Mouse (Mus musculus): ENCODE measurements around the gene Vrk3. TPM values are rescaled to one million over a fixed set of nuclear protein-coding genes. Genes with fewer than 3 reads are reported as not detected.

Gene Vrk3
- polyA plus RNA-seq, 1 experiment from 2014 or later: 51.5 TPM

DNA sequence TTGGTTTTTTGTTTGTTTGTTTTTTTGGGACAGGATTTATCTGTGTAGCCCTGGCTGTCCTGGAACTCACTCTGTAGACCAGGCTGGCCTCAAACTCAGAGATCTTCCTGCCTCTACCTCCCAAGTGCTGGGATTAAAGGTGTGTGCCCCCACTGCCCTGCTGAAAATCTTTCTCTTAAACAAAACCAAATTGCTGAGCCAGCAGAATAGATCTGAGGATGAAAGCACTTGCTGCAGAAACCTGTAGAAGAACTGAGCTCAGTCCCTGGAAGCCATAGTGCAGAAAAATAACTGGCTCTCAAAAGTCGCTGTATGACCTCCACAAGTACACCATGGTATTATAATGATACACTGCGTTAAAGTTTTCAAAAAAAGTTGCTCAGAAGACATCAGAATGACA, 9.0 kb downstream of the Vrk3 start:
- POLR2A ChIA-PET: no interaction called here
- no peak for TF ChIP-seq CTCF (IDR thresholded peaks at IDR 0.05)
- in situ Hi-C loops (cut with MboI; ENCODE audit: low pct_unique_long_range_greater_than_20kb): no loop called here
- CTCF ChIA-PET: interaction anchor here (1.2 kb wide), 1 partner anchor 10 kb away, joined by 4 read pairs; no protein-coding TSS in a partner anchor
- ATAC-seq (no peak), DNase-seq (ENCODE audit: low read depth, low spot score) (no peak)
- no peaks in the 10 kb centered on the region for H3K27me3 ChIP-seq

DNA sequence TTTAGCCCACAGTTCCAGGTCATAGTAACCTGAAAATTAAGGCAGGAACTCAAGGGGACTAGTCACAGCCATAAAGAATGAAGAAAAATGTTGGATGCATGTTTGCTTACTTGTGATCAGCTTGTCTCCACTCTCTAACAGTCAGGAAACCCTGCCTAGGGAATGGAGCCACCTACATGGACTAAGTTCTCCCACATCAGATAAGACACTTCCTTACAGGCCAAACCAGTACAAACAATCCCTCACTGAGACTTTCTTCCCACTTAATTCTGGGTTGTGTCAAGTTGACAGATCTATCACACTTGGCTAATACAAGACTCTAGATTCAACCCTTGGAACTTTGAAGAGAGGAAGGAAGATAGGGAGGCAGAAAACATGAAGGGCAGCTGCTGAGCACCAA, 12.2 kb downstream of the Vrk3 start:
- TF ChIP-seq CTCF (IDR thresholded peaks at IDR 0.05): no peak
- no peaks in the 10 kb centered on the region for H3K27me3 ChIP-seq
- in situ Hi-C loops (cut with MboI; ENCODE audit: low pct_unique_long_range_greater_than_20kb): no loop called here
- DNase-seq (ENCODE audit: low read depth, low spot score): no peak
- POLR2A ChIA-PET: no interaction called here
- CTCF ChIA-PET: no interaction called here
- ATAC-seq: no peak

DNA sequence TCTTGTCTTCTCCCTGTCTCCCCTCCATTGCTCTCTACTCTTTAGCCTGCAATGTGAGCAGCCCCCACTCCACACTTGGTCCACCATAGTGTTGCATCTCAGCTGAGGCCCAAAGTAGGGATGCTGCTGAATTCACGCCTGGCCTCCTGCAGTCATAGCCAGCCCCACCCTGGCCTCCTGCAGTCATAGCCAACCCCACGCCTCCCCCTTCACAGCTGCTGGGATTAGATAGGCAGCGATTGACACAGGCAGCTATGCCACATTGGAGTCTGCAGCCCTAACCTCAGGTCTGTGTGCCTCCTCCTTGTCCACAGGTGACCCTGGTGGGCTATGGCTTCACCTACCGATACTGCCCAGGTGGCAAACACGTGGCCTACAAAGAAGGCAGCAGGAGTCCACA, 19.9 kb downstream of the Vrk3 start:
- no peak for TF ChIP-seq CTCF (IDR thresholded peaks at IDR 0.05)
- DNase-seq (ENCODE audit: low read depth, low spot score) (no peak), ATAC-seq (no peak)
- CTCF ChIA-PET: interaction anchor here (1.7 kb wide), 1 partner anchor 12 kb away, joined by 4 read pairs; no protein-coding TSS in a partner anchor
- in situ Hi-C loops (cut with MboI; ENCODE audit: low pct_unique_long_range_greater_than_20kb): no loop called here
- H3K27me3 ChIP-seq: no peaks in the 10 kb centered on the region
- POLR2A ChIA-PET: no interaction called here

DNA sequence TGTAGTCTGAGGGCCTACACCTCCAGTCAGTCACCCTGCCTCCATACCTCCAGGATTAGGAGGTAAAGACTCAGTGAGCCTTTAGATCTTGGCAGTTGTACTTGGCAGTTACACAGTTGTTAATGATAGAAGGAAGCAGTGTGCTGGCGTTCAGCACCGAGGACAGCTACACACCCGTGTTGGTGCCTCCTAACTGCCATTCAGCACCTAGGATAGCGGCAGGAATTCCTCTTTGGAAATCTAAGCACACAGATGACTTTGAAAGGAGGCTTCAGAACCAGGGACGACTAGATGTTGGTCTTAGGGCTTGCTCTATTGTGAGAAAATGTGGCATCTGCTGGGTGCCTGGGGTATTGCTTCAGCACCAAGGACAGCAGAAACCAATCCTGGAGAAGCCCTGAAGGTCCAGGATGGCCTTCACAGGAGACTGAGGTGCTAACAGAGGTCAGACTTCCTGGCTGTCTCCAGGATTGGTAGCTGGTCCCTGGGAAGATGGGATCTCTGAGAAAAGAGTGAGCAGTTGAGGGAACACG, 21.9 kb downstream of the Vrk3 start:
- ATAC-seq (no peak), DNase-seq (ENCODE audit: low read depth, low spot score) (peak; percentile 27)
- POLR2A ChIA-PET: no interaction called here
- in situ Hi-C loops (cut with MboI; ENCODE audit: low pct_unique_long_range_greater_than_20kb): no loop called here
- no peak for TF ChIP-seq CTCF (IDR thresholded peaks at IDR 0.05)
- CTCF ChIA-PET: no interaction called here
- H3K27me3 ChIP-seq: no peaks in the 10 kb centered on the region

DNA sequence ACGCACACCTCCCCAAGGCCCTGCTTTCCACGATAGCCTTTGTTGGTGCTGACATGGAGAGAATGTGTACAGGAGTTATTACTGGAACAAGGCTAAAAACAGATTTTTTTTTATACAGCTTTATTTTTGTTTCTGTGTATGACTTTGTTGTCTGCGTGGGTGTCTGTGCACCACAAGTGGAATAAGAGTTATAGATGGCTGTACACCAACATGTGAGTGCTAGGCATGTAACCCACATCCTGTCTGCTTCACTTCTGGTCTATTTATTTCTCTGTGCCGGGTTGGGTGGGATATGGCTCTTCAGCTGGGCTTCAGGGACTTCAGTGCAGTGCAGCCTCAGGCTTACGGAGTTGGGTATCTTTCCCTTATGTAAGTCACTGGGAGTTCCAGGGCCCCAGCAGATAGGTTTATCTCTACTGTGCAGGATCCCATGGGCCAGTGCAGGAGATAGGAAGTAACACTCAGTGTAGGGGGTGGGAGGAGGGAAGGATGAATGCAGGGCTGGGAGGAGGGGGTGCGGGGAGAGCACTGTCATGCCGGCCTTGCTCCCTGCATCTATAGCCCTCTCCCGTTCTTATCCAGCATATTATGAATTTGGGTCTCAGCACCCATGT, 24.5 kb downstream of the Vrk3 start:
- ChIA-PET POLR2A (no interaction called here), CTCF (no interaction called here)
- DNase-seq (ENCODE audit: low read depth, low spot score) (no peak), ATAC-seq (no peak)
- no peaks in the 10 kb centered on the region for H3K27me3 ChIP-seq
- TF ChIP-seq CTCF (IDR thresholded peaks at IDR 0.05): no peak
- in situ Hi-C loops (cut with MboI; ENCODE audit: low pct_unique_long_range_greater_than_20kb): no loop called here

DNA sequence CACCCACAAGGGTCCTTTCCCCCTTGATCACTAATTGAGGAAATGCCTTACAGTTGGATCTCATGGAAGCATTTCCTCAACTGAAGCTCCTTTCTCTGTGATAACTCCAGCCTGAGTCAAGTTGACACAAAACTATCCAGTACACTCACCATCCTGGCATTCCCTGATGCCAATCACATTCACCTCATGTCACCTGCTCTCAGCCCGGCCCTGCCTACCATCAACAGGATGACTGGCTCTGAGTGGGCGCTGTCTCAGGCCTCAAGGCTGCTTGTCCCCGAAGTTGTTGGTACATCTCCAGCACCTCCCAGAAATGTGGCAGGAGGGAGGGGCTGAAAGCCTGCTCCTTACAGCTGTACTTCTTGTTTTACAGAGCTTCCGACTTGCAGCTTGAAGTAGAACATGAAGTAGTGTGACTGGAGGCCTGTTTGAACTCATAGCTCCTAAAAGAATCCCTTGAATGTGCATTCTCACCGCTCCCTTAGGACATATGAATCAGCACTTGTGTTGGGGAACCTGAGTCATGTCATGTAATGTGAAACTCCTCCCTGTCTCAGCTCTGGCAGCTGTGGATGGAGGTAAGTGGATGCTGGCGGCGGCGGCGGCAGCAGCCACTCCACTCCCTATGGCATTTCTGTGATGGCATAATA, 28.8 kb downstream of the Vrk3 start:
- ChIA-PET POLR2A (no interaction called here), CTCF (no interaction called here)
- DNase-seq (ENCODE audit: low read depth, low spot score): no peak
- TF ChIP-seq CTCF (IDR thresholded peaks at IDR 0.05): no peak
- ATAC-seq: no peak
- no peaks in the 10 kb centered on the region for H3K27me3 ChIP-seq
- in situ Hi-C loops (cut with MboI; ENCODE audit: low pct_unique_long_range_greater_than_20kb): no loop called here

DNA sequence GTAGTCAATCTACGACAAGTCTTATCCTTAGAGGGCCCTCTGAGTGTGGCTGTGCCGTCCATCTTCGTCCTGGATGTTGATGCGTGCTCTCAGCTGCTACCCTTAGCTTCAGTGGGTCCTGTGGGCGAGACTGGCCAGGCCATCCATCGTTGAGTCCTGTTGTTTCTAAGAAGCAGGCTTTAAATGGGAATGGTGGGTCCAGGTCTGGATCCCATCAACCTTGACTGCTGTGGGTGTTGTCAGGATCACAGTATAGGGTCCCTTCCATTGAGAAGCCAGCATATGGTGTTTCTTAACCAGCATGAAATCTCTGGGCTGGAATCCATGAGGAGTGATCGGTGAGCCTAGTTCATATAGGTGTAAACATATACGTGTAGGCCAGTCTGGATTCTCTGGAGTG, 31.9 kb downstream of the Vrk3 start:
- ATAC-seq (no peak), DNase-seq (ENCODE audit: low read depth, low spot score) (no peak)
- POLR2A ChIA-PET: no interaction called here
- TF ChIP-seq CTCF (IDR thresholded peaks at IDR 0.05): no peak
- H3K27me3 ChIP-seq: no peaks in the 10 kb centered on the region
- in situ Hi-C loops (cut with MboI; ENCODE audit: low pct_unique_long_range_greater_than_20kb): no loop called here
- CTCF ChIA-PET: no interaction called here

DNA sequence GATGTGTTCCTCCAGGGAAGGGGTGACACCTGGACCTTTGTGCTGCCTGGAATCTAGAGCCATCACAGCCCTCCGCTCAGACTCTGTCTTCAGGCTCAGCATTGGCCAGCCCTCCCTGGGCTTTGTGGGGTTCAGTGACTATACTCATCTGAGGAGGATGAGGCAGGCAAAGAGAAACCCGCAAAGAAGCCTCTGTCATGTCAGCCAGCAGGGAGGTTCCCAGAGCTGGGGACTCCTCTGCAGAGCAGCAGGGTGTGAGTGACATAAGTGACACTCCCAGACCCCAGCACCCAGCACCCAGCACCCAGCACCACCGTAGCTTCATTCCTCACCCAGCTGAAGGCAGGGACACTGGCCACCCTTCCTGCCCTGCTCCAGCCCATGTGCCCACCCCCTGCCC, 41.3 kb downstream of the Vrk3 start:
- in situ Hi-C loops (cut with MboI; ENCODE audit: low pct_unique_long_range_greater_than_20kb): no loop called here

DNA sequence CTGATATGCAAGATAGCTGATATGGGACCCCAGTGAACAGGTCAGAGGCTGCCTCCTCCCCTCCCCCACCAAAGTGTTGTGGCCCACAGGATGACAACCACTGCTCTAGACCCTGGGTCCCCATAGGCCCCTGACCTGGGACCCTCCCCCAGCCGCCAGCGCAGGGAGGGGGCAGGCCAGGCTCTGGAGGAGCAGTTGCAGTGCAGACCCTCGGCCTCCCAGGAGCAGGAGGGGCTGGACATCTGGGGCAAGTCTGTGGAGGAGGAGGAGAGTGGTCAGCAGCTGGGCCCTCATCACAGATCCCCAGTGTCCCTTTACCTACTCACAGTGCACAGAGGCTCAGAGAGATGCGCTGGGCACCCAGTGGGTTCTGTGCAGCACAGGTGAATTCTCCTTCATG, 41.9 kb downstream of the Vrk3 start:
- in situ Hi-C loops (cut with MboI; ENCODE audit: low pct_unique_long_range_greater_than_20kb): no loop called here
- peaks cover 4% of the 10 kb centered on the region for H3K27me3 ChIP-seq

More for the DNA sequence above, 41.3 kb downstream of the Vrk3 start:
- H3K27me3 ChIP-seq: peaks cover 4% of the 10 kb centered on the region
- no peak for TF ChIP-seq CTCF (IDR thresholded peaks at IDR 0.05)
- ATAC-seq (no peak), DNase-seq (ENCODE audit: low read depth, low spot score) (no peak)
- POLR2A ChIA-PET: interaction anchor here (0.6 kb wide), 1 partner anchor 208 kb away, joined by 3 read pairs; no protein-coding TSS in a partner anchor
- CTCF ChIA-PET: no interaction called here

DNA sequence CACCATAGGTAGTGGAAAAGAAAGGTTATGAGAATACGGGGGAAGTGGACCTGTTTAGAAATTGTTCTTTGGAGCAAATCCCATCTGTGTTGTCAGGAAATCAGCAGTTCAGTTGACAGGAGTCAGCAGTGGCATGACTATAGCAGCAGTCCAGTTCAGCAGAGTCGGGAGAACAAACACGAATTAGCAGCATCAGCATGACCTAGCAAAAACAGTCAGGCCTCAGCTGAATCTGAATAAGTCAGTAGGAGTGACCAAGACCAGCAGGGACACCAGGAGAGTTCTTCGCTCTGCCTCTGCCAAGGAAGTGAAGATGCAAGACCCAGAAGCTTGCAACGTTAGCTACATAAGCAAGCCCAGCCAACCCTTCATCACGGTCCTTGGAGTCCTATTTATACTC, 44.6 kb downstream of the Vrk3 start:
- ChIA-PET POLR2A (no interaction called here), CTCF (no interaction called here)
- DNase-seq (ENCODE audit: low read depth, low spot score): no peak
- H3K27me3 ChIP-seq: peaks cover 4% of the 10 kb centered on the region
- ATAC-seq: no peak
- no peak for TF ChIP-seq CTCF (IDR thresholded peaks at IDR 0.05)
- in situ Hi-C loops (cut with MboI; ENCODE audit: low pct_unique_long_range_greater_than_20kb): no loop called here

More for the DNA sequence above, 41.9 kb downstream of the Vrk3 start:
- ChIA-PET CTCF (no interaction called here), POLR2A (interaction anchor here (0.6 kb wide), 2 partner anchors 204 to 209 kb away, joined by 3 read pairs; no protein-coding TSS in a partner anchor)
- ATAC-seq (no peak), DNase-seq (ENCODE audit: low read depth, low spot score) (no peak)
- no peak for TF ChIP-seq CTCF (IDR thresholded peaks at IDR 0.05)

DNA sequence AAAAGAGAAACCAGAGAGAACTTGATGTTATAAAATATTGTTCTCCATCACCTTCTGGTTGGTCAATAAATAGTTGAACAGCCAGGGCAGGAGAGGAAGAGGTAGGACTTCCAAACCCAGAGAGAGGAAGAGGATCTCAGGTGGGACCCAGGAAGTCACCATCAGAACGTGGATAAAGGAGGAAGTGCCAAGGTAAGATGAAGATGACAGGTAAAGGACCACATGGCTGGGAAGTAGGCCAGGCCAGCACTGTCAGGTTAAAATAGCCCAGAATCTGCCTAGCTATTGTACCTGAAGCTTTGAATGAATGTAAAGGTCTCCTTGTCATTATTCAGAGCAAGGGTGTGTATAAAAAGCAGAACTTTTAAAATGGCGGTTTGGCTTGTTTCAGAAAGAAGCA, 60.7 kb downstream of the Vrk3 start:
- in situ Hi-C loops (cut with MboI; ENCODE audit: low pct_unique_long_range_greater_than_20kb): no loop called here
- H3K27me3 ChIP-seq: peaks cover 3% of the 10 kb centered on the region
- no peak for ATAC-seq
- POLR2A ChIA-PET: no interaction called here
- CTCF ChIA-PET: no interaction called here
- no peak for TF ChIP-seq CTCF (IDR thresholded peaks at IDR 0.05)
- DNase-seq (ENCODE audit: low read depth, low spot score): no peak
